Mouse (Mus musculus) stomach, postnatal 0 days (tissue): ENCODE results near the gene Bmp7. TPM values are rescaled to one million over a fixed set of nuclear protein-coding genes. Genes with fewer than 3 reads are reported as not detected.

Source experiments
- ATAC-seq: fragments of 200-750 bp; cut with Nextera tagmentation; 2 replicates; pipeline ENCODE4 v1.8.0; 2017; ENCODE audit not compliant: low FRiP score, low TSS enrichment
- DNase-seq: peaks from one replicate; pipeline ENCODE4 v3.0.0-alpha.2; 2016; ENCODE audit warnings: low spot score
- H3K27ac ChIP-seq: fragments of 300-500 bp; sonication (generic); replicated peaks from 2 replicates; pipeline ENCODE4 v1.5.1; 2014; ENCODE audit warnings: mild to moderate bottlenecking, control low read depth
- H3K27me3 ChIP-seq: fragments of 300-500 bp; sonication (generic); 2 replicates; pipeline ENCODE4 v1.6.1; 2014; ENCODE audit warnings: low read length; ENCODE audit not compliant: control insufficient read depth, insufficient read depth
- H3K36me3 ChIP-seq: fragments of 300-500 bp; sonication (generic); 2 replicates; pipeline ENCODE4 v1.6.1; 2014; ENCODE audit warnings: low read length, mixed read lengths; ENCODE audit not compliant: control insufficient read depth, insufficient read depth
- H3K4me1 ChIP-seq: fragments of 300-500 bp; sonication (generic); replicated peaks from 2 replicates; pipeline ENCODE4 v1.6.1; 2014; ENCODE audit warnings: antibody characterized with exemption; ENCODE audit not compliant: control insufficient read depth, insufficient read depth
- H3K4me2 ChIP-seq: fragments of 300-500 bp; sonication (generic); replicated peaks from 2 replicates; pipeline ENCODE4 v1.6.1; 2014; ENCODE audit warnings: low read depth, mild to moderate bottlenecking, control low read depth, moderate library complexity
- H3K4me3 ChIP-seq: fragments of 300-500 bp; sonication (generic); 2 replicates; pipeline ENCODE4 v1.5.1; 2014; ENCODE audit warnings: low read depth, low read length, control low read depth
- H3K9ac ChIP-seq: fragments of 300-500 bp; sonication (generic); 2 replicates; pipeline ENCODE4 v1.6.1; 2014; ENCODE audit warnings: mild to moderate bottlenecking, low read length, control low read depth, mixed read lengths
- H3K9me3 ChIP-seq: fragments of 300-500 bp; sonication (generic); 2 replicates; pipeline ENCODE4 v1.6.1; 2016; ENCODE audit warnings: low read length; ENCODE audit not compliant: control insufficient read depth
- CTCF ChIP-seq: IDR thresholded peaks from 2 replicates; pipeline ENCODE4 v1.5.1; 2016; ENCODE audit warnings: antibody characterized with exemption, low read depth, mild to moderate bottlenecking, moderate library complexity
- EP300 ChIP-seq: optimal IDR thresholded peaks from 2 replicates; pipeline ENCODE3; 2016; ENCODE audit warnings: antibody characterized with exemption
- WGBS: fragments of 180-500 bp; shearing (Covaris S2); extraction: QIAGEN DNeasy Blood & Tissue Kit; methylation state at CpG from one replicate; pipeline ENCODE4 v1.1.7; 2014; 5-methylcytosine and 5-hydroxymethylcytosine counted together
- polyA plus RNA-seq: library from polyadenylated mRNA; unstranded; fragments of >200 nt; fragmentation: Nextera tagmentation; extraction: Ambion mirVana; gene quantifications from 2 replicates; pipeline ENCODE4 v1.2.1, GENCODE M21; 2015

The Bmp7 gene
- polyA plus RNA-seq, 1 experiment from 2014 or later, result 8.2 TPM

GRCm38 (mm10) chr2:172923198-172923597 lies 16.9 kb downstream of the Bmp7 start:
- no peak for TF ChIP-seq EP300
- no peak for TF ChIP-seq CTCF
- H3K9ac ChIP-seq, result no peak overlapping the region
- WGBS, result 82% methylated on average over 7 of the region's 7 CpGs
- H3K9me3 ChIP-seq, result no peaks in the 10 kb centered on the region
- H3K4me2 ChIP-seq, result no peak overlapping the region
- ATAC-seq (no peak; the same call in 1 of the 2 replicates), DNase-seq (no peak)
- H3K36me3 ChIP-seq, result no peaks in the 10 kb centered on the region
- H3K27ac ChIP-seq, result no peak overlapping the region
- H3K4me1 ChIP-seq, result no peaks in the 10 kb centered on the region
- H3K4me3 ChIP-seq, result no peak overlapping the region
- no peaks in the 10 kb centered on the region for H3K27me3 ChIP-seq

- DNase-seq (no peak), ATAC-seq (peak; percentile 53; the same call in 1 of the 2 replicates)
- no peaks in the 10 kb centered on the region for H3K27me3 ChIP-seq
- no peaks in the 10 kb centered on the region for H3K36me3 ChIP-seq
- no peaks in the 10 kb centered on the region for H3K4me1 ChIP-seq
- H3K4me3 ChIP-seq, result no peak overlapping the region
- WGBS, result 63% methylated on average over 5 of the region's 5 CpGs
- H3K9ac ChIP-seq, result no peak overlapping the region
- TF ChIP-seq EP300 (no peak), CTCF (no peak)
- H3K27ac ChIP-seq, result no peak overlapping the region
- H3K4me2 ChIP-seq, result no peak overlapping the region
- no peaks in the 10 kb centered on the region for H3K9me3 ChIP-seq
Measured at GRCm38 (mm10) chr2:172922597-172922996, 17.5 kb downstream of the Bmp7 start.

DNA sequence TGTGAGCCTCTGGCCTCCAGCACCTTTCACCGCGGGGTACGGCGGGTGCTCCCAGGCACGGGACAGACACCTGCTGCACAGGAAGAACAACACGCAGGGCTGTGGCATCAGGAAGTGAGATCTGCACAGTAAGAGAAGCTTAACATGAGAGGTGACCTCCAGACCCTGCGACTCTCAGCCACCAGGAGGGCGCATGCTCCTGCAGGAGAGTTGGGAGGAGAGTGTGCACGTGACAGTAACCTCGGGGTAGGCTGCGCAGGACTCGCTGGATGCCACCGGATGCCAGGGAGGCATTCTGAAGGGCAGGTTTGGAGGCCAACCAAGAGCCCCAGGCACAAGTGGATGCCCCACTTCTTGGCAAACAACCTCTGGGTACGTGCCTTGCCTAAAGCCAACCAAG lies 26.1 kb downstream of the Bmp7 start:
- peak; percentile 44 for DNase-seq
- TF ChIP-seq CTCF (no peak), EP300 (no peak)

DNA sequence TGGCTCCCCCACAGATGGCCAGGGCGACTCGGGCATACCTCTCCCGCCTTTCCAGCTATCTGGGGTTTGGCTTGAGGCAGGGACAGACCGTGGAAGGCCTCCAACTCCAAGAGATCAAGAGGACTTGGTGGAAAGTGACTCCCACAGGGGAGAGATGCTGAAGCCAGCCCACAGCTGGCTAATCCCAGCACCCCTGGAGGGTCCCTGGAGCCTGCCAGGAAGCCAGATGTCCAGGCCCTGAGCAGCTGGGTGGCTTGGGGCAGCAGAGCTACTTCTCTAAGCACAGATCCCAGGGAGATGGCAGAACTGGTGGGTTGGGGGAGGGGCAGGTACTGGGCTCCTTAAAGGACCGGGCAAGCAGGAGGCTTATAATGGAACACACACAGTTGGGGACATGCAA lies 28.4 kb downstream of the Bmp7 start:
- ATAC-seq, result no peak
- no peaks in the 10 kb centered on the region for H3K9me3 ChIP-seq
- TF ChIP-seq CTCF, result no peak
- no peak for TF ChIP-seq EP300
- no peaks in the 10 kb centered on the region for H3K27me3 ChIP-seq
- H3K36me3 ChIP-seq, result no peaks in the 10 kb centered on the region
- WGBS, result 55% methylated on average over 5 of the region's 5 CpGs
- no peak overlapping the region for H3K4me3 ChIP-seq
- no peak overlapping the region for H3K27ac ChIP-seq
- no peak for DNase-seq
- H3K9ac ChIP-seq, result no peak overlapping the region
- H3K4me1 ChIP-seq, result no peaks in the 10 kb centered on the region
- no peak overlapping the region for H3K4me2 ChIP-seq

More for the DNA sequence above, 26.1 kb downstream of the Bmp7 start:
- Histone ChIP-seq H3K4me1 (no peaks in the 10 kb centered on the region), H3K27me3 (no peaks in the 10 kb centered on the region), H3K27ac (no peak overlapping the region), H3K36me3 (no peaks in the 10 kb centered on the region), H3K4me2 (no peak overlapping the region), H3K9ac (no peak overlapping the region), H3K4me3 (no peak overlapping the region), H3K9me3 (no peaks in the 10 kb centered on the region)
- WGBS, result 66% methylated on average over 14 of the region's 14 CpGs
- peak; percentile 74 for ATAC-seq

DNA sequence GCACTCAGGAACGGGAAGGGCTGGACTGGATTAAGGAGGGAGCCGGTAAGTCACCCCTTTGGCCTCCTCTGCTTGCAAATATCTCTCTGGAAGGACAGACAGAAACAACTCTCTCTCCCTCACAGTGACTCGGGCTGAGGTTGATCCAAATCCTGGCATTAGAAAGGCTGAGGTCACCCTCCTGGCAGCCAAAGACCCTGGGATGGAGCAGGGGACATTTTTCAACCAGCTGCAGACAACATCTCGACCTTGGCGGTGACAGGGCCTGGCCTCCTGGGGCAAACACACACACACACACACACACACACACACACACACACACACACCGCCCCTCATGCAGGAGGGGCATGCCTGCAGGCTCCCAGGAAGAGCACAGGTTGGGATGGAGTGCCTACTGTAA lies 29.0 kb downstream of the Bmp7 start:
- DNase-seq, result no peak
- 59% methylated on average over 6 of the region's 6 CpGs for WGBS
- H3K4me2 ChIP-seq, result no peak overlapping the region

DNA sequence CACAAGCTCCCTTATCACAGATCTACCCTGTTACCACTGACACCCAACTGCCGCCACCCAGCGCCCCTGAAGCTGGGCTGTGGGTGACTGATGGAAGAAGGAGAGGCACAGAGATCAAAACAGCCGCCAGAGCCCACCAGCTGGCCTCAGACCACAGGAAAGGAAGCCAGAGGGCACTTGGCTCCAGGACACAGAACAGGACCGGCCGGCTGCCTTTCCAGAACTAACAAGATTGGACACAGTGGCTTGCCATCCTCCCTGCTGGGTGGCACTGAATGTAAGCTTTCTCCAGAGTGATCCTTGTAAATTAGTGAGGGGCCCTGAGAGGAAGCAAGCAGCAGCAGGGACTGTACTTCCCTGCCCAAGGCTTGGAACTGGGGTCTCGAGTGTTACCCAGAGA lies 30.7 kb downstream of the Bmp7 start:
- H3K27me3 ChIP-seq, result no peaks in the 10 kb centered on the region
- no peak for TF ChIP-seq EP300
- TF ChIP-seq CTCF, result no peak
- DNase-seq (no peak), ATAC-seq (no peak)
- no peak overlapping the region for H3K27ac ChIP-seq
- H3K4me2 ChIP-seq, result no peak overlapping the region
- no peaks in the 10 kb centered on the region for H3K36me3 ChIP-seq
- no peak overlapping the region for H3K9ac ChIP-seq
- no peaks in the 10 kb centered on the region for H3K9me3 ChIP-seq
- 75% methylated on average over 6 of the region's 6 CpGs for WGBS
- H3K4me1 ChIP-seq, result no peaks in the 10 kb centered on the region
- H3K4me3 ChIP-seq, result no peak overlapping the region

More for the DNA sequence above, 29.0 kb downstream of the Bmp7 start:
- no peaks in the 10 kb centered on the region for H3K9me3 ChIP-seq
- H3K27ac ChIP-seq, result no peak overlapping the region
- TF ChIP-seq CTCF (no peak), EP300 (no peak)
- H3K4me1 ChIP-seq, result no peaks in the 10 kb centered on the region
- no peaks in the 10 kb centered on the region for H3K36me3 ChIP-seq
- H3K27me3 ChIP-seq, result no peaks in the 10 kb centered on the region
- H3K9ac ChIP-seq, result no peak overlapping the region
- no peak overlapping the region for H3K4me3 ChIP-seq
- ATAC-seq, result no peak

DNA sequence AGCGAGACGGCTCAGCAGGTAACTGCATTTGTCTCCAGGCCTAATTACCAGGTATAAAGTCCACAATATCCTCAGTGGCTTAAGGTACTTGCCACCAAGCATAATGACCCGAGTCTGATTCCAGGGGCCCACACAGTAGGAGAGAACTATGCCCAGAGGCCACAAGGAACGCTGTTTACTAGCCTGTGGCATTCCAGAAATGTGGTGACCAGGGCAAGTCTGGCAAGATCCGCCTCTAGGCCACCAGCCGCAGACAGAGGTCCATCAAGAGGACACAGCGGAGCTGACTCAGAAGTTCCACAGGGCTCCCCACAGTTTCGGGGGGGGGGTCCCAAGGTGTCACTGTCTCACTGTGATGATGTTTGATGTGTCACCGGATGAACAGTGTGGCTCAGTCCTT lies 34.0 kb downstream of the Bmp7 start:
- TF ChIP-seq EP300, result no peak
- no peak for TF ChIP-seq CTCF
- Histone ChIP-seq H3K4me1 (no peaks in the 10 kb centered on the region), H3K9me3 (no peaks in the 10 kb centered on the region), H3K4me3 (no peak overlapping the region), H3K4me2 (no peak overlapping the region), H3K27me3 (no peaks in the 10 kb centered on the region), H3K9ac (no peak overlapping the region), H3K27ac (no peak overlapping the region), H3K36me3 (no peaks in the 10 kb centered on the region)
- 70% methylated on average over 9 of the region's 9 CpGs for WGBS
- no peak for DNase-seq
- ATAC-seq, result no peak
